Mouse (Mus musculus): ENCODE data around the gene Spata16. TPM values are rescaled to one million over a fixed set of nuclear protein-coding genes. Genes with fewer than 3 reads are reported as not detected.

The Spata16 gene
- total RNA-seq, 2 experiments from 2014 or later: not detected

DNA sequence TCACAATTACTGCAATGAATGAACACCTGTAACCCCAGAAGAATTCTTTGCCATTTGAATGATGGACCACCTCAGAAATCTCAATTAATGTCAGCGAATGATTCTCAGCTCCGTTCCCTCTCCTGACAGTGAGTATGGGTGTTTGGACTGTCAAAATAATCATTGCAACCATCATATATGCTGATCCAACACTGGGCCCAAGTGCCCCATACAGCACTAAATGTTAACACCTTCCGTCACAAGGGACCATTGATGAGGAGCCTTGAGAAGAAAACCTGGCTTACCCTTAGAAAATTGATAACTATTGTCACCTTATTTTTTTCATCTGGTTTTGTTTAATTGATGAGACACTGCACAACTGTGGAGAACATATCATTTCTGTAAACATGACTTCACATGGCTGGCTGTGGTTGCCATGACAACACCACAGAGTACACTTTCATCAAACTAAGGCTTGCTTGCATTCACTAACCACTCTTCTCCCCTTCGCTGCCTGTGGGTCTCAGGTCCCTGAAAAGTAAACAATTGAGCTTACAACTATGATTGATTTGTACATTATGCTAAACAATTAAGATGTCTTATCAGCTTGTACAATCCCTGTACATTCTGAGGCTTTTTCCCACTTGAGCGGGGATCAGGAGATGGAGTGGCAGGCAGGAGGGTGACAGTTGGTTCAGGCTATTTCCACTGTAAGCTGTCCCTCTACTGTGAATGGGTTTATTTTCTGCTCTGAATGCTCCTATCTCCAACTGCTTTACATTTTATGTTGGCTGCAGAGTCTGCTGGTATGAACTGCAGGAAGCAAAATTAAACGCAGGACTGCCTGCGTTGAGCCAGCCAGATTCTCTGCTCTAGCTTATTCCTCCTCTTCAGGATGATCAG is 189.8 kb downstream of the Spata16 start:
- intact Hi-C loops (cut with DNase I): no loop called here
- DNase-seq: no peak

DNA sequence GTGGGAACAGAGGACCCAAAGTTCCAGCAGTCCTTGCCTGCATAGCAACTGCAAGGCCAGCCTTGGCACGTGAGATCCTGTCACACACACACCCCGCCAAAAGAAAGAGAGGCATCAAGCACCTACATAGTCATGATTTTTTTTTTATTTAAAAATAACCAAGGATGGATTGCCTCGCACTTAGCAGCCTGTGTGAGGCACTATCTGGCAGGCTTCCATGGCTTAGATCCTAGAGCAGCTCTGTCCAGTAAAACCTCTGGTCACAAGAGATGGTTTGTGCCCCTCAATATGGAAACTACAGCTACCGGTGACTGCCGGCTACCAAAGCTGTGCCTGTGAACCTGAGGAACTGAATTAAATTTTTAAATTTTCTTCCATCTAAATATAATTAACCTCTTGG is 195.5 kb downstream of the Spata16 start:
- DNase-seq: no peak
- intact Hi-C loops (cut with DNase I): loop anchor here (10.0 kb wide), 2 partner anchors 498 to 658 kb away; partner anchors contain the start of gene Nlgn1

DNA sequence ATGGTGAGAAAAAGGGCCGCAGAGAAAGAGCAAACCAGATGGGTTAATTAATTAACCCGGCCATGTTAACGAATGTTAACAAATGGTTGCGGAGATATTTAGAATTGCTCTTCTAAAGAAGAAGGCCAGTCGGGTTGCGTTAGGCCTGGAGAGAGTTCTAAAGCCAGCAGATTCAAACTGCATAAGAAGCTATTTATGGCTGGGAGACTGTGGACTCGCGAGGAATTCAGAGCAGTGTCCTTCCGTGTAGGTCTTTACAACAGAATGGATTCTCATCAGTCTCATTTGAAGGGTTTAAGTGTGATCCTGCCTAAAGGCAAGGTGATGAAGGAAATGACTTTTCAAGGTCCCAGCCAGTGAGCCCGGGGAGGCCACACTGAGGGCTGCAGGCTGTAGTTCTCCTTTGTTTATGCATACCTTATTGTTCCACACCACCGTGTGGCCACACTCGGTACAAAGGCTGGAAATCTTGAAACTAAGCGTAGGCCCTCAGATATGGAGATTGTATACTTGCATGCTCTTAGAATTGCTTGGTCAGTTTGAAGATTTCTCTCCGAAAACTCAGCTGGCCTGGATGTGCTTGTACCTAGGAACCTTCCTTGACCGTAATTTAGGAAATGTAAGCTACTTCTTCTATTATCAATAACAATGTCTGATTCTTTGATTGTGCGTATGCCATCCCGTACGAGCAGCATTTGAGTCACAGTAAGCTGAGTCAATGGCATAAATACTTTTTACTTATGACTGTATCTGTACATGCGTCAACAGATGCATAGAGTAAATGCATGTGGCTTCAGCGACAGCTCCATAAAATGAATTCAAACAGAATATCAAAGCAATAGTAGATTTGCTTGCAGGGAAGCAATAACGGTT is 197.0 kb downstream of the Spata16 start:
- DNase-seq: peak; percentile 35

DNA sequence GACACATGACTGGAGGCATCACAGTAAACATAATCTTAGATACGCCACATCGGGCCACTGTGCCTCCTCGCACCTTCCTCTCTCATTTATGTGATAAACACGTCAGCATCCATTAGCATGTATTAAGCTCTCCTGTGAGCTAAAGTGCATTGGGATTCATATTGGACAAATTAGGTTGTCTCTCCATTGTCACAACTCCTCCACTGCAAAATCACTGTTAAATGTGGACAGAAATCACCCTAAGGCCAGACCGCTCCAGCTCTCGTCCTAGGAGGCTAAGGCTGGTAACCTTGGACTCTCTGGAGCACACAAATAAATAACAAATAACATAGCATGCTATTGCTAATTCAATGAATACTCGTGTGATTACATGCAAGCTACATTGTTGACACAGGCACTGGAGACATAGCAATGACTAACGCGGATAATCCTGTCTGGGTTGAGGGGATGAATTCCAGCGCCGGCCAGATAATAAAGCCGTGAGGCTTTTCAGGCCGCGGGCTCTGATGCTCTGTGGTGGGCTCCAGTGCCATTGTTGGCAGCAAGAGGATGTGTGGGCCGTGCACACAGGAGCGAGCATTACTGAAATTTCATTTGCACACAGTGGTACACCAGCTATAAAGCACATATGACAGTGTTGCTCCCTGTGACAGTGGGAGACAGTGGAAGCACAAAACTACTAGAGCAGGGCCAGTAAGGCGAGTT is 197.8 kb downstream of the Spata16 start:
- no peak for DNase-seq
- intact Hi-C loops (cut with DNase I): loop anchor here (10.0 kb wide), 2 partner anchors 500 to 660 kb away; partner anchors contain the start of gene Nlgn1

More for the DNA sequence above, 197.0 kb downstream of the Spata16 start:
- intact Hi-C loops (cut with DNase I): loop anchor here (10.0 kb wide), 2 partner anchors 500 to 660 kb away; partner anchors contain the start of gene Nlgn1

DNA sequence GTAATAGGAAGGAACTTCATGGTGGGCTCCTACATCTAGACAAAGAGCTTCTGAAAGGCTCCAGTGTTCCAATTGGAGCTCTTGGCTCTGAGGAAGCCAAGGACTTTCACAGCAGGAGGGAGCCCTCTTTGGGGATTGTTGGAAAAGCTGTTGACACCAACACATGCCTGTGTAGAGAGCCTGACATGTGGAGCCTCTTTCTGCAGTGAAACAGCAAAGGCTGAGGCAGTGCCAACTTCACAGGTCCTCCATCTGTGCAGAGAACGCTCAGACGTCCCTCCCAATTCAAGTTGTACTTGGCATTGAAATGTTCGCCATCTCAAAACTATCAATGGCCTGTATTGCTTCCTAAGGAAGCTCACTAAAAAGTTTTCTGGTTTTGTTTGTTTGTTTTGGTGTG is 207.6 kb downstream of the Spata16 start:
- intact Hi-C loops (cut with DNase I): no loop called here
- peak; percentile 54 for DNase-seq

DNA sequence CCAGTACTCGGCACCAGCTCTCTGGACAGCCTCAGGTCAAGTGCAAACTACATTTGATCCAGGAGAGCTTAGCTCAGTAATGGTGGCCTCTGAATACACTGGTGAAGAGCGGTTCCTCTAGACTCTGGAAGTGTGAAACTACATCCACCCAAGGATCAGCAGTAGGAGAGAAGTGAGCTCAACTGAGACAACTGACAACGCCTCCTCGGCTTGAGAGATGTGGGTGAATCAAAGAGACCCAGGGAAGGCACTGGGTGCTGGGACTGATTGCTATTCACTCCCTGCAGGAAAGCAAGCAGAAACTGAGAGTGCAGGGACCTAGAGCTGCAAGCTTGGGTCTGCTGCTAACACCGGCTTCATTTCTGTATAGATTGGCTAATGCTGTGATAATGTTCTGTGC is 210.5 kb downstream of the Spata16 start:
- DNase-seq: no peak
- intact Hi-C loops (cut with DNase I): no loop called here

DNA sequence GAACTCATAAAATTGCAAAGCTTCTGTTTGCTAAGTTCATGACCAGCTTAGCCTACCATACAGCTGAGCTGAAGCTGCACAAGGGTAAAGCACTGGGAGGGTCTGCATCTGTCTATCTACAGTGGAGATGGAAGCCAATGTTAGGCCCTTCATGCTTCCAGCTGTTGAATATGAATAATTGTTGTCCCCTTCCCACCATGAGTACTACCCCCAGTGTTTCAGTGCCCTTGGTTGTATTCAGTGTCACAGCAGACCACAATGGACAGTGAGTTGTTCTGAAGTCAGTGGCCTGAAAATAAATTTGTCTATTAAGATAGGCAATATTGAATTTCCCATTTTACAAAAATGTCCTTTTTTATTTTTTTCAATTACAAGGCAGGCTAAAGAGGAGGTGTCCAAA is 212.8 kb downstream of the Spata16 start:
- intact Hi-C loops (cut with DNase I): no loop called here
- no peak for DNase-seq

DNA sequence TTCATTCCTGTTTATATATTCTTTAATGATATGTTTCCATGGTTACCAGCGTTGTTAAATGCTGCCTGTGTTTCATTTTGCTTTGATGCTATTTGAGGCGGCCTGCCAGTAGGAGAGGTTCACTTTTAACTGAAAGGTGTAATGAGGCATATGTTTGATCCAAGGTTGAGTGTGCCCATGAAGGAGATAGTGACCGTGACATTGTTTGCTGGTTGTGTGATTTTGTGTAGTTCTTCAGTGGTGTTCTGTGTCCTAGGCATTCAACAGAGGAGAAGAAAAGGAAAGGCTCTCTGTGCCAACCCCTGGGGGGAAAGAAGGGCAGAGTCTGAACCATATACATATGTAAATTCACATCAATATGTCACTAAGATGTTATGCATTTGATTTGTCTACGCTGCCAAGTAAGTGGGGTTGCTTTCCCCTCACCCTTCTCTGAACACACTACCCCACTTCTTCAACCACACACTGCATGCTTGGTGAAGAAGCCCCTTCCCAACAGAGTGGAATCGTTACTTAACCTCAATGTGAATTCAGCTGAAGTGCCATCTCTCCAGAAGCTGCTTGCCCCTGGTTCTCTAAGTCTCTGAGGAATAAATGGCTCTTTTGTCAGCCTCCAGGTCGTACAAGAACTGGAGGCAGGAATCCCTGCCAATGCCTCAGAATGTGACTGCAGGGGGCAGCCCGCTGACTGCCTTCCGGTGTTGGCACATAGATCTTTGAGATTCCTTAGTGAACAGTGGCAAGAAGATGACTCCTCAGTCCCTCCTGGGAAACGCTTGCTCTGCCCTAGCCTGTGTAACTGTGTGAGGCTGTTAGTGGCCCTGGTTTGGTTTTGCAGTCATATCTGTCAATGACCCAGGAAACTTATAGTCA is 213.5 kb downstream of the Spata16 start:
- DNase-seq: peak; percentile 59
- intact Hi-C loops (cut with DNase I): no loop called here

DNA sequence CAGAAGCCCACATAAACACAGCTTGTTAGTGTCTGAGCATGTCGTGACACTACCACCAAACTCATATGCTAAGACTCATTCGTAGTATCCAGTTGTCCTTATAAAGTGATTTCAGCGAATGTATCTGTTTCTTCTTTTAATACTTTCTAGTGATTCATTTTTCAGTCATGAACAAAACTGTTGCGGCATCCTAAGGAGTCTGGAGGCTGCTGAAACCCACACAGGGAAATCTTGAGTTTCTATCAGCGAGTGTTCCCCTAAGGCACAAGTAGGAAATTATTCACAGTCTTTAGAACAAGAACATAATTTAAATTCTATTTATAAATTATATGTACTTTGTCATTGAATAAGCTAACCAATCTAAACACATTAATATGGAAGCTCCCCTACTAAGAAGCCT is 216.1 kb downstream of the Spata16 start:
- intact Hi-C loops (cut with DNase I): no loop called here
- DNase-seq: no peak

DNA sequence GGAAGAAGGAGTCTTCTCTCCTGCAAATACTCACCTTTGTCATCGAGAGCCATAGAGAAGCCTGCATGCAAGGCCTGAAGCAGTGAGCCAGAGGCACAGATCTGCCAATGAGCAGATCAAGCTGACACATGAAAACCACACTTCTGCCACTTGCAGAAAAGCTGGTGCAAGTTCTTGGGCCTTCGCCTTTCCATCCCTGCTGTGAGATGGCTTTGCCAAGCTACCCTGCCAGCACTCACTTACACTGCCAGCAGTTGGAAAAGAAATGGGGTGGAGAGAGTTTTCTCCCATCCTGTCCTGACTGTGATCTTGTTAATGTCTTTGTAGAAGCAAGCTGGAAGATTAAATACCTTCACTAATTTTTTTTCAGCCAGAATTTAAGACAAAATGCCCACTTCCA is 237.3 kb downstream of the Spata16 start:
- peak; percentile 68 for DNase-seq
- intact Hi-C loops (cut with DNase I): no loop called here

DNA sequence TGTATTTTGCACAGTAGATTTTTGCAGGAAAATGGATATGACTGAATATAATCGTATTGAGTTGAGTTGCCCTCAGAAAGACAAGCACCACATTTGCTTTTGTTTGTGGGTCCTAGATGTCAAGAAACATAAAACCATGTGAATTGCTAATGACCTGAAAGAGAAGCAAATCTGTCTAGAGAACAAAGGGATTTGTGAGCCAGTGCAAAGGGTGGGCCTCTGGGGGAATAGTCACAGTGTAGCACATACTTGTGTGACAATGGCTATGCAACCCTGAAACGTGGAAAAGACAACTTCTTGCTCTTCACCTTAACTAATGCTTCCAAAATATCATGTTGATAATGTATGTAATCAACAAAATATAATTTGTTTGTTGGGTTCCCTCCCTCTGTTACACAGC is 239.9 kb downstream of the Spata16 start:
- DNase-seq: no peak
- intact Hi-C loops (cut with DNase I): no loop called here

DNA sequence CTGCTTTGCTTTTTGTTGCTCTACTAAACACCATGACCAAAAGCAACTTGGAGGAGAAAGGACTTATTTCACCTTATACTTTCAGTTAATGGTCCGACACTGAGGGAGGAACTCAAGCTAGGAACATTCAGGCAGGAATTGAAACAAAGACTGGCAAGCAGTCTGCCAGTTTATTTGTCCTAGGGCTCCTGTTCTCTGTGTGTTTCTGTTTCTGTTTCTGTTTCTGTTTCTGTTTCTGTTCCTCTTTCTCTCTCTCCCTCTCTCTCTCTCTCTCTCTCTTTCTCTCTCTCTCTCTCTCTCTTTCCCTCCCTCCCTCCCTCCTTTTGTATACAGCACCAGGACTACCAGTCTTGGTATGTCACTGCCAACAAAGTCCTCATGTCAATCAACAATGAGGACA is 279.2 kb downstream of the Spata16 start:
- intact Hi-C loops (cut with DNase I): no loop called here
- no peak for DNase-seq

DNA sequence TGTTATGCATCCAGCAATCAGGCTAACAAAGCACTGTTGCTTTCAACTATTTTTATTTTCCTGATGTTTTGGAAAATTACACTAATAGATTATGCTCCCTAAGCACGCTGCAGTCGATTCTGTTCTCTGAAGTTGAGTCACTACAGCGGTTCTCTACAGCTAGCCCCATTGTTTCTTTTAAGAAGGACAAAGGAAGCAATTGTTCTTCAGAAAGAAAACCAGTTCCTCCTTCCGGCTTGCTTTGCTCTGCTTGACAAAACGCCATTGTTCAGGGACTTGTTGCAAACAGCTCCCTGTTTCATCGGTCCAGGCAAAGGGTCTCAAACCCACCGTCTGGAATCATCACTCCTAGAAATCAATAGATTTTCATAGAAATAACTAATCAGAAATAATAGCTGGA is 283.6 kb downstream of the Spata16 start:
- DNase-seq: no peak
- intact Hi-C loops (cut with DNase I): no loop called here

DNA sequence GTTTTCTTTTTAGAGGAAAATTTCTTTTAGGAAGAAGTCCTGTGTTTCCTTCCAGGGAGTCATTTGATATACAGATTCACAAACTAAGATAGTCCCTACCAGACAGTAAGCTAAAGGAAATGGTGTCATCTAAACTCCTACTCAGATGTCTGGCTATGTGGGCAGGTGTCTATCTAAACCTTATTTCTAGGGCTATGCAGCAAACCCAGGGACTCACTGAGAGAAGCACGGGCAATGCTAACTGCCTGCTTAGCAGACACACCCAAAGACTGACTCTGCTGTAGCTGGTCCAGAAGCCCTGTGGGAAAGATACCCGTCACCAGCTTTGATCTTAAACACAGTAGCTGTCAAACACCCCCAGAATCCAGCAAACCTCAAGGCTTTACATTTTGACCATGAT is 284.2 kb downstream of the Spata16 start:
- intact Hi-C loops (cut with DNase I): no loop called here
- no peak for DNase-seq

DNA sequence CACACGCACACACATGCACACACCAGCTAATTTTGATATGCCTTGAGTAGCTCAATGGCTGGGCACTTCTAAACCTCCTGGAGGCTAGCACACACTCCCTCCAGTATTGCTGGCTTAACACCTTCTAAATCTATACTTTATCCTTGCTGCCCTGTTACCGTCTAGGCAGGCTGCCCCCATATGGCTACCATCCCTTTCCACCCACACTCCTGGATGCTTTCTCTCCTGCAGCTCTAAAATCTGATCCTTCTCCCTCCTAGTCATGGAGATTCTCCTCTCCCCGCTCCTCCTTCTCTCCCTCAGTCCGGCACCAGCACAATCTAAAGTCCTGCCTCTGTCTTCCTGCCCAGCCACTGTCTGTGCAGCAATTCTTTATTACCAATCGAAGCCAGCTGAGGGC is 286.0 kb downstream of the Spata16 start:
- intact Hi-C loops (cut with DNase I): no loop called here
- no peak for DNase-seq

DNA sequence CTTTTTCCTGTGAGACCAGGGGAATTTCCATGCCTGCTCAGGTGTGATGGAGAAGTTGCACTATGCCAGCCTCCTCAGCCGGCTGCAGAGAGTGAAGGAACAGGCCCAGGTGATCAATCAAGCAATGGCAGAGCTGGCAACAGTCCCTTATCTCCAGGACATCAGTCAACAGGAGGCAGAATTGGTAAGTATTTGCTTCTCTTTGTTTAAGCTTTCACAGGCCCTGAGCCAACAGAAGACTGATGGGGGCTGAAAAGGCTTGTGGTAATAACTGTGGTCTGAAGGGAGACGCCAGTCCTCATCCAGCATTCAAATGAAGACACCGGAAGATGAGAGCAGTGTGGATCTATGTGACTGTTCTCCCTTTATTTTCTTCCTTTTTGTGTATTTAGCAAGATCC is 286.8 kb downstream of the Spata16 start:
- DNase-seq: no peak
- intact Hi-C loops (cut with DNase I): no loop called here

DNA sequence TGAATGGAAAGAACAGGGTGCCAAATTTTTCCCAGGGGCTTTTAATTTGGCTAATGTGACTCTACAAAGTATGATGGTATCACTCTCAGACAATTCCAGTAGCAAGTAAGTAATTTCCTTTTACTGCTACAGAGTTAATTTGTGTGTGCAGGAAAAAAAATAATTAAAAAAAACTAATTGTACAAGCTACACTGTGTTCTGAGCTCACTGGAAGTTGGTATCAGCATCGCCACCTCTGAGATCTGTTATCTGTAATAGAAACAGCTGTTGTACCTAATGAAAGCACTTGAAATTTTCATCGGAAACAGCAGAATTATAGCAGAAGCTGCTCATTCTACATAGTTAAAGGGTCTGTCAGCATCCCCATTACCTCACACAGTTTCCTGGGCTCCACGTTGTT is 295.7 kb downstream of the Spata16 start:
- intact Hi-C loops (cut with DNase I): no loop called here
- no peak for DNase-seq

DNA sequence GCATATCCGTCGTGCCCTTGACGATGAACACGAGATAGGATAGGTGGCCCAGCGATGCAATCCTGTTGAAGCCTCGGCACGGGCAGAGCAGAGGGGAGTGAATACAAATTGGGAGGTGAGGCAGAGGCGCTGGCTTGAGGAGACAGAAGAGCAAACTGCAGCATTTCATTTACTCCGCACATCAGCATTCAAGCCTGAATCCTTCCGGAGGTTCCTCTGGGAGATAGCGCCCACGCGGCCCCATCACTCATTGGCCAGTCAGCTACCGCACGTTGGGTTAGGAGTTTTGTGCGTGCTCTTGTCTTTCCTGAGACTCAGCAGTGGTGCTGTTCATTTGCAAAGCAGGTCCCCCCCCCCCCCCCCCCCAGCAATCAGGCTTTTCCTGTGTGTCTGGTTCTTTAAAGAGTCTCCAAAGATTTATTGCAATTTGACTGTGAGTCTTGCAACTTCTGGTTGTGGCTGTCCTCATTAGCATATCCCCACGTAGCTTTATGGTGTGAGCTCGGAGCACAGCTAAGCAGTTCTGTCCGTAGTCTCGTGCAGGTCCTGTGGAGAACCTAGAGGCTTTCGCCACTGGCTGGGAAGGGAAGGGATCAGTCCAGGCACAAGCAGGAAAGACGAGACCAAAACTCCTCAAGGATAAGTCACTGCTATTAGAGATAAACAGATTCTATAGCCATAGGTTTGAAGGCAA is 299.6 kb downstream of the Spata16 start:
- no peak for DNase-seq
- intact Hi-C loops (cut with DNase I): no loop called here

DNA sequence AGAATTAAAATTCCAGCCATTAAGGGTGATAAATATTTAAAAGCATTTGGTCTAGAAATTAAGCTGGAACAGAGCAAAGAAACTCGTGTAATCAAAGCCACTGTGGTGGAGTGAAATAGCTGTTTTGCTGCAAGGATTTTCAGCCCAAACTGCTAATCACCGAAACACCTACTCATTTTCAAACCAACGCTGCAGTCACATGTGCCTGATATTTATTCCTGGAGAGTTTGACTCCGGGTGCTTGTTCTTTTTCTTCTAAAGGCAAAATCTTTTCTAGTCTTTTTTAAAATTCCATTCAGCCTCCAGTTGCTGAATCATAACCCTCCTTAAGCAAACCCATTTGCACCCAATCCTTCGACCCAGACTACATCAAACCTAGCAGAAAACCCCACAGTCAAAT is 329.4 kb downstream of the Spata16 start:
- no peak for DNase-seq
- intact Hi-C loops (cut with DNase I): no loop called here
